Mouse (Mus musculus) heart, postnatal 14 days (tissue): ENCODE measurements around the gene Iqschfp. TPM values are rescaled to one million over a fixed set of nuclear protein-coding genes. Genes with fewer than 3 reads are reported as not detected.

Source experiments
- DNase-seq, 2 experiments: peaks; one replicate each; pipeline ENCODE4 v3.0.0; 2021 to 2022
- intact Hi-C: fragments of 180-260 bp; cut with DNase I; formaldehyde crosslinking; loops from one replicate; pipeline ENCODE4 v1.15.1; 2025
- total RNA-seq, 2 experiments: library from RNA; stranded (reverse); gene quantifications; 2 replicates each; pipeline ENCODE4 v1.2.3; 2021

The Iqschfp gene
- total RNA-seq, 2 experiments from 2014 or later = not detected

DNA sequence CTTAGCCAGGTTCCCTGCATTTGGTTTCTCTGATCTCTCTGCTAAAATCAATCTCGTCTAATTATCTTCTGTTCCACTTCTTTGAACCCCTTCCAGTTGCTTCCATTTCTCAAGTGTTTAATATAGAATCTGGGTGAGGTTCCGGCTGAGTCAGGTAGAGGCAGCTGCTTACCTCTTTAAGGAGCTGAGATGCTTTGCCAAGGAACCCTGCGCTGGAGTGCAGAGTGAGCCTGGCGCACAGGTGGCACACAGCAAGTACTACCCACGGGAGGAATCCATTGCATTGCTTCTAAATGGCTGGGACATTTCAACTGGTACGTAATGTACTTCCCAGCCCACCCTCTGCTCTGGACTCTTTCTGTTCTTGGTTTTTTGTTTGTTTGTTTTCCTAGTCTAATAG lies 587.2 kb downstream of the Iqschfp start:
- no peak for DNase-seq
- intact Hi-C loops = no loop called here

DNA sequence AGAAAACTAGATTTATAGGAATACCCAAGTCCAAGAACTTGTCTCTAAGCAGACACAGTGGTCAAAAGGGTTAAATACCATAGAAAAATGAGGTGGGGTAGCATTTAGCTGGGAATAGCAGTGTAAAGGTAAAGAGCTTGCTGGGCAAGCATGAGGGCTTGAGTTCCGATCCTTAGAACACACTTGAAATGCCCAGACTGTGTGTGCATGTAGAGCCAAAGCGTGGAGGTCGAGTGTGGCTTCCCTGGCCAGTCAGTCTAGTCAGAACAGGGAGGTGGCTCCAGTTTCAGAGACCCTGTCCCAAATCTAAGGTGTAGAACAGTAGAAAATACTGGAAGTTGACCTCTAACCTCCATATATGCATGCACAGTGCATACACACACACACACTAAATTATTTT lies 591.5 kb downstream of the Iqschfp start:
- no peak for DNase-seq
- intact Hi-C loops = no loop called here

GRCm38 (mm10) chr3:68484021-68484420 lies 592.0 kb downstream of the Iqschfp start:
- intact Hi-C loops = no loop called here

DNA sequence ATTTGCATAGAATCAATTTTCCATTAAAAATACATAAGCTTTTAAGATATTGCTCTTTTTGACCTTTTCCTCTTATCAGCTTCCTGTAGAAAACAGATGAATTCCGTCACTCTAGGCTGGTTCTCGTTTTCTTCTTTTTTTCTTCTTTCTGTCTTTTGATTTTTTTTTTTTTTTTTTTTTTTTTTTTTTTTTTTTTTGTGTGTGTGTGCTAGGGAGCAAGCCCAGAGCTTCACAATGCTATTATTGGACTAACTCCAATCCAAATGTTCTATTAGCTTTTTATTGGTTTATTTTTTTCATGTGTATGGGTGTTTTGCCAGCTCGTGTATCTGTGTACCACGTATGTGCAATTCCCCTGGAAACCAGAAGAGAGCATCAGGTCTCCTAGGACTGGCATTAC lies 592.5 kb downstream of the Iqschfp start:
- intact Hi-C loops = no loop called here
- no peak for DNase-seq

More at GRCm38 (mm10) chr3:68484021-68484420, 592.0 kb downstream of the Iqschfp start:
- DNase-seq = no peak

DNA sequence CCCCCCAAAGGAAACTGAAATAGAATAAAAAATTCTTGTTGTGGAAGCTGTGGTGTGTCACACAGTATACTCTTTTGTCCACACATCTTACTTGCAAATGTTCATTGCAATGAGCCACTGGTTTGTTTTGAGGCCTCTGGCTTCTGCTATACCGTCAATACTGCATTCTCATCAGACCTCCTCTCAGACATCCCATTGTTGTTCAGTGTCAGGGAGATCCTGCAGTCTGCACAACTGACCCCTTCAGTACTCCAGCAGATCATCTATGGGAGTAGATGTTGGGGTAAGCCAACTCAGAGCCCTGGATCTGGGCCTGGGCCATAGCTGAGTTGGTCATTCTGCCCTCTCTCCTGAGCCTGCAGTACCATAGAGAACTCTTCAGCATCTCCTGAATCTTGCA lies 595.6 kb downstream of the Iqschfp start:
- intact Hi-C loops = no loop called here
- no peak for DNase-seq

- DNase-seq = no peak
- intact Hi-C loops = no loop called here
Observed at GRCm38 (mm10) chr3:68488316-68488715, 596.3 kb downstream of the Iqschfp start.

- intact Hi-C loops = no loop called here
- no peak for DNase-seq
Observed at GRCm38 (mm10) chr3:68491516-68491915, 599.5 kb downstream of the Iqschfp start.

DNA sequence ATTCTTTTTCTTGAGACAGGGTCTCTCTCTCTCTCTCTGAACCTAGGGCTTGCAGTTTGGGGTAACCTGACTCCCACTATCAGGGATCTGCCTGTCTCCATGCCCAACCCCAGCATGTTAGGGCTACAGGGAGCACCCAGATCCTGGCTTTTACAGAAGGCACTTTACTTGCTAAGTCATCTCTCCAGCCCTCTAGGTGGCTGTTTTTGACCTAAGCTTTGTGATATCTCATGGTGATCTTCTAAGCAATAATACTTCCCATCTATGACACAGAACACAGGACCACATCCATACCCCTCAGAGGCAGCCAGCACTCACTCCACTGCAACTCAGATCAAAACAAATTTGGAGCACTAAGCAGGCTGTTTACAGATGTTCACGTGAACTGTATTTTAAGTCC lies 600.0 kb downstream of the Iqschfp start:
- DNase-seq = no peak
- intact Hi-C loops = no loop called here

DNA sequence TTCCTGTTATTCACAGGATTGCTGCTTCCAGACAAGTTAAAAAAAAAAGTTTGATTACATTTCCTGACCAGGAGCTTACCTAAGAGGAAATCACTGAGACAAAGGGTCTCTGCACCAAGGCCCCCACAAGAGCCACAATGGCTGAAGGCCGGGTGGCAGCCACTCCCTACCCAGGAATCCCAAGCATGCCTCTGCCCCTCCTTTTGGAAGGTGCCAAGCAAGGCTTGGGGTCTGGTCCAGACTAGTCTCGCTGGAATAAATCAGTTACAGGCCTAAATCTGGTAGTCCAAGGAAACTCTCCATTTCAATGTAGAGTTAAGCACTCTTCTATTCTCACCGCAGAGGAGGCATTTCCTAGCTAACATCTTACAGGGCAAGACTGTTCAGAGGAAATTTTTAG lies 600.5 kb downstream of the Iqschfp start:
- DNase-seq = peak; percentile 35 to 40

GRCm38 (mm10) chr3:68493170-68493585 lies 601.1 kb downstream of the Iqschfp start:
- intact Hi-C loops = no loop called here
- peak; percentile 59 to 65 for DNase-seq

More for the DNA sequence above, 600.5 kb downstream of the Iqschfp start:
- intact Hi-C loops = no loop called here

- intact Hi-C loops = loop anchor here (2.0 kb wide), 1 partner anchor 49 kb away; no protein-coding TSS in a partner anchor
- peak; percentile 79 to 82 for DNase-seq
Observed at GRCm38 (mm10) chr3:68493586-68494295, 601.7 kb downstream of the Iqschfp start.

GRCm38 (mm10) chr3:68494296-68495095 lies 602.5 kb downstream of the Iqschfp start:
- DNase-seq = peak; percentile 43 to 53
- intact Hi-C loops = loop anchor here (2.0 kb wide), 1 partner anchor 48 kb away; no protein-coding TSS in a partner anchor

DNA sequence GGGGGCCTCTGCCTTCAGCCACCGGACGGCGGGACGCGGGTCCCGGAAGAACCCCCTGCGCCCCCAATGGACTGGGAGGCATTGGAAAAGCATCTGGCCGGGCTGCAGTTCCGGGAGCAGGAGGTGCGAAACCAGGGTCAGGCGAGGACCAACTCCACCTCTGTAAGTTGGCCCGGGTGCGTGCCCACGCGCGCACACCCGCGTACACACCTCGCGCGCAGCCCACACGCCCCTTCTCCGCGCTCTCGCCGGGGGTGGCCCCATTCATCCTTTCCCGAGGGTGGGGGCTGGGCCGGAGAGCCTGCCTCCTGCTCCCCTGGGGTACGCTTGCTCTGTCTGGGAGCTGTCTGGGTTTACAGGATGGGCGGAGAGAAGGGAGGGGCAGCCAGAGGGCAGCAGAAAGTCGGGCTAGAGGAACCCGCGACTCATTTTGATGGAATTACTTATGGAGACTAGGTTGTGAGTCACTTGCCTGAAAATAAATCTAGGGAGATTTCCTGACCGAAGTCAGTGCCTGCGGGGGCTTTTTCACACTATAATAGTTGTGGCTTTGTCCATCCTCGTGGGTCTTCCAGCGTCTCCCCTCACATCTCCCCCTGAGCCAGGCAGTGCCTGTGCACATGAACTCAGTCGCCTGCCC lies 603.2 kb downstream of the Iqschfp start:
- peak; percentile 53 to 54 for DNase-seq
- intact Hi-C loops = loop anchor here (2.0 kb wide), 1 partner anchor 48 kb away; no protein-coding TSS in a partner anchor

DNA sequence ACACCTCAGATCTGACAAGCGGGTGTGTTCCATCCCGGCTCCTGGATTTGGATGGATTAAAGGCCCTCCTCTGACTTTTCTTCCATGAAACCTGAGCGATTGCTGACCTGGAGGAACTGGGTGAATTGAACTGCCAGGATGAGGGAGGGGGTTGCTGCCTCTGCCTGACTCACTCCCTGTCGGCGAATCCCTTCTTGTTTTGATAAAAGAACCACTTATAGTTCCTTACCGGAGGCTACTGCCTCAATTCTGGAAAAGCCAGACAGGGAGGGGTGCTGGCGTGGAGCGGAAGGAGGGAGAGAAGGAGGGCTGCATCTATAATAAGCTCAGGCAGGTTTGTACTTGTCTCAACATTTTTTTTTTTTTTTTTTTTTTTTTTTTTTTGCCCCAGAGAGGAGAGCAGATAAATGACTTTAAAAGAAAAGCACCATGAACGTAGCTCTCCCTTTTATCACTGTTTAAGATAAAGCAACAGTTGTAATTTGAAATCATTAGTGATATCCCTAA lies 603.8 kb downstream of the Iqschfp start:
- intact Hi-C loops = loop anchor here (2.0 kb wide), 1 partner anchor 47 kb away; no protein-coding TSS in a partner anchor
- DNase-seq = peak in 1 of 2 experiments; percentile 28

- intact Hi-C loops = no loop called here
- no peak for DNase-seq
Observed at GRCm38 (mm10) chr3:68496513-68496912, 604.5 kb downstream of the Iqschfp start.

- intact Hi-C loops = no loop called here
- DNase-seq = no peak
Observed at GRCm38 (mm10) chr3:68499532-68500152, 607.6 kb downstream of the Iqschfp start.

- intact Hi-C loops = no loop called here
Observed at GRCm38 (mm10) chr3:68504838-68505237, 612.8 kb downstream of the Iqschfp start.

DNA sequence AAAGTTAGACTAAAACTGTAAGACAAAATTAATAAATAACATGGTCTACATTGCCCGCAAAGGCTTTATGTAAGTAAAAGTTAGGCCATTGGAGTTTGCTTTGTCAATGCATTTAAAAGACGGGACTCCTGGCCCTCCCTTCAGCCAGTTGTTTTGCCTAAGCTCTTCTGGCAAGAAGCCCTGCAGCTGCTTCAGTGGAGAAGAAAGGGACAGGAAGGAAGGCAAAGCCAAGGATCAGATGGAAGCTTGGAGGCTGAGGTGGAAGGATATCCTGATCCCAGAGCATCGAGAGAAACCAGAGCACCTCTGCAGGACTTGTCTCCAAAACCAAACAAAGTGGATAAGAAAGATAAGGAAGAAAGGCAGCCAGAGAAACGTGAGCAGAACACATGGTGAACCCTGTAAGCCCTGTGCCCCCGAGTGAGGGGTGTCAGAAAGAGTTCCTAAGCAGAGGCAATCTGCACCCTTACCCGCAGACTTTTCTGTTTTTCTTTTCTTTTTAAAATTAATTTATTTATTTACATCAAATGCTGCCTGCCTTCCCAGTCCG lies 614.8 kb downstream of the Iqschfp start:
- DNase-seq = peak; percentile 17 to 30
- intact Hi-C loops = no loop called here

More at GRCm38 (mm10) chr3:68504838-68505237, 612.8 kb downstream of the Iqschfp start:
- DNase-seq = no peak

DNA sequence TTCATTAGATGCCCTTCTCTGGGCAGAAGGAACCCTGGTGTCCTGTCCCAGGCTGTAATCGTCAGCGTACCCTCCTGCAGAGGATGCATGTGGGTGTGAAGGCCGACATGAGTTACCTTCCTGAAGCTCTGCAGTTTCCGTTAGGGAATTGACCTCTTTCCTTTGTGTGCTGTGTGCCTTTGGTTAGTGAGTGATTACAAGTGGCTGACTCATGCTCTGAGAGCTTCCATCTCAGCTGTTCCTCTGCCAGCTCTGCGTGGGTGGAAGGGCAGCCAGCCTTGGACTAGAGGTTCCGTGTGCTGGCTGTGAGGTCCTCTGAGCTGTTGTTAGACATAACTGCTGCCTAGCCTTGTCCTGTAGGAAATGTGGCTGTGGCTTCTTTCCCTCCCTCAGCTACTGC lies 616.6 kb downstream of the Iqschfp start:
- DNase-seq = peak; percentile 71 to 77
- intact Hi-C loops = no loop called here

- DNase-seq = no peak
- intact Hi-C loops = no loop called here
Observed at GRCm38 (mm10) chr3:68510872-68511271, 618.8 kb downstream of the Iqschfp start.
